Mouse (Mus musculus): ENCODE results near the gene Prdx2.

The Prdx2 gene

GRCm38 (mm10) chr8:84978248-84978940 lies 9.0 kb downstream of the Prdx2 start, which contains the start of gene Junb:
Gene Junb (minus strand): TSS chr8:84978718.
- peak; percentile 83 for DNase-seq (ENCODE audit: low spot score)

GRCm38 (mm10) chr8:84979599-84980421 lies 10.4 kb downstream of the Prdx2 start:
- DNase-seq (ENCODE audit: low spot score) = peak; percentile 86

GRCm38 (mm10) chr8:84980622-84981358 lies 11.4 kb downstream of the Prdx2 start:
- peak; percentile 57 for DNase-seq (ENCODE audit: low spot score)

- no peak for DNase-seq (ENCODE audit: low spot score)
Measured at GRCm38 (mm10) chr8:84981644-84982498, 12.5 kb downstream of the Prdx2 start.

- no peak for DNase-seq (ENCODE audit: low spot score)
Measured at GRCm38 (mm10) chr8:84982499-84983011, 13.2 kb downstream of the Prdx2 start.

- DNase-seq (ENCODE audit: low spot score) = no peak
Measured at GRCm38 (mm10) chr8:84984294-84985048, 15.1 kb downstream of the Prdx2 start.

- DNase-seq (ENCODE audit: low spot score) = no peak
Measured at GRCm38 (mm10) chr8:84985049-84985683, 15.8 kb downstream of the Prdx2 start.

GRCm38 (mm10) chr8:84985684-84986378 lies 16.4 kb downstream of the Prdx2 start:
- DNase-seq (ENCODE audit: low spot score) = peak; percentile 86

GRCm38 (mm10) chr8:84986379-84986945 lies 17.1 kb downstream of the Prdx2 start:
- DNase-seq (ENCODE audit: low spot score) = no peak

- no peak for DNase-seq (ENCODE audit: low spot score)
Measured at GRCm38 (mm10) chr8:84987388-84987787, 18.0 kb downstream of the Prdx2 start.

- DNase-seq (ENCODE audit: low spot score) = no peak
Measured at GRCm38 (mm10) chr8:84987903-84988302, 18.5 kb downstream of the Prdx2 start.

- no peak for DNase-seq (ENCODE audit: low spot score)
Measured at GRCm38 (mm10) chr8:84989311-84989731, 19.9 kb downstream of the Prdx2 start.

GRCm38 (mm10) chr8:84989810-84990209 lies 20.4 kb downstream of the Prdx2 start:
- peak; percentile 87 for DNase-seq (ENCODE audit: low spot score)

GRCm38 (mm10) chr8:84990349-84990748 lies 21.0 kb downstream of the Prdx2 start, which contains the start of gene Hook2:
Gene Hook2 (plus strand): TSS chr8:84990603.
- peak; percentile 95 for DNase-seq (ENCODE audit: low spot score)

GRCm38 (mm10) chr8:84990836-84991235 lies 21.4 kb downstream of the Prdx2 start:
- peak; percentile 83 for DNase-seq (ENCODE audit: low spot score)

GRCm38 (mm10) chr8:84994375-84994774 lies 25.0 kb downstream of the Prdx2 start:
- no peak for DNase-seq (ENCODE audit: low spot score)

- peak; percentile 63 for DNase-seq (ENCODE audit: low spot score)
Measured at GRCm38 (mm10) chr8:84995680-84996079, 26.3 kb downstream of the Prdx2 start.

GRCm38 (mm10) chr8:84996978-84997377 lies 27.6 kb downstream of the Prdx2 start:
- no peak for DNase-seq (ENCODE audit: low spot score)
